Mouse (Mus musculus) small intestine, adult 2 months (tissue): ENCODE measurements at regions not wholly inside any gene's neighbourhood (a gene's known extent, or its start where the extent isn't known, plus 50 kb on each side); places are given as distances from the start of the nearest gene placed in this dataset.

ENCODE experiments used
- CTCF ChIP-seq: fragments of 200-500 bp; IDR thresholded peaks from 2 replicates; pipeline ENCODE4 v1.5.1; 2012; ENCODE audit warnings: low read depth, mild to moderate bottlenecking, control low read depth, inconsistent platforms, low read length, moderate library complexity, mixed read lengths; ENCODE audit not compliant: insufficient replicate concordance, insufficient read length; ENCODE audit errors: extremely low read depth
- POLR2A ChIP-seq: fragments of 200-500 bp; IDR thresholded peaks from 2 replicates; pipeline ENCODE4 v1.6.1; 2012; ENCODE audit warnings: low read depth, mild to moderate bottlenecking, control low read depth, inconsistent platforms, low read length, moderate library complexity

GRCm38 (mm10) chr15:5437020-5437419, 193.0 kb upstream of the Ptger4 start:
- TF ChIP-seq CTCF (no peak), POLR2A (no peak)
